In the genomic region with DNA sequence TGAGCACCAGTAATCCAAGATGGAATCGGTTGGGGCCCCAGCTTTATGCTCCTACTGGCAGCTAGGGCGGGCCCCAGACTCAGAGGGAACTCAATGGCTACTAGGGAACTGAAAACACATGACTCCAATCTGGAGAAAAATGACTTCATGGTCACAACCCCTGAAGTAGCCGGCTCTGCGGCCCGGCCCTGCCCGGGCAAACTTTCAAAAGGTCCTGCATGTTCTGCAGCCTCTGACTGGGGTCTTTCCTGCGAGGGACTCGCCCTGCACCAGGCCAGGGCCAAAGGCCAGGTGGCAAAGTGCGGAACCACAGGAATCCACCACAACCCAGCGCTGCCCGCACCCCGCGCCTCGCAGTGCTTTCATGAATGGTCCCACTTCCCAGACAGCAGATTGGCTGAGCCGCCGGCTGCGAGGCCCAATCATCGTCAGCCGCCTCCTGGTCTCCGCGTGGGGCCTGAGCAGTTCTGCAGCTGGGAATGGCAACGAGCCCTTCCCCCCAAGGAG, we compare ENCODE assay signal across 8 mouse cellular contexts.
DNase-seq lines count a peak whose midpoint lies in the region; ATAC-seq and TF ChIP-seq lines count a peak whose summit lies in the region.

No protein-coding gene starts in this region.

- WGBS in embryonic facial prominence, embryonic 12.5 days: under 1% methylated on average over 22 of the region's 22 CpGs
- WGBS in heart, adult 2 months: 1% methylated on average over 22 of the region's 22 CpGs
- 2% methylated on average over 22 of the region's 22 CpGs for WGBS in kidney, adult 2 months
- under 1% methylated on average over 22 of the region's 22 CpGs for whole genome bisulfite sequencing in limb, embryonic 10.5 days
- 2% methylated on average over 22 of the region's 22 CpGs for WGBS in midbrain, embryonic 10.5 days

- peak overlapping the region; percentile 72 for H3K27ac ChIP-seq in embryonic facial prominence, embryonic 12.5 days
- H3K27ac ChIP-seq in heart, adult 2 months: peak overlapping the region; percentile 71
- H3K27ac ChIP-seq in kidney, adult 2 months (ENCODE audit: insufficient read depth, low read depth, low read length): no peak overlapping the region
- peak overlapping the region; percentile 91 for H3K27ac ChIP-seq in limb, embryonic 10.5 days
- H3K27ac ChIP-seq in midbrain, embryonic 10.5 days (replicated peaks): peak overlapping the region; percentile 84

- H3K4me2 ChIP-seq in embryonic facial prominence, embryonic 12.5 days (replicated peaks): peak overlapping the region; percentile 52

- peak; percentile 94 for ATAC-seq in embryonic facial prominence, embryonic 12.5 days (ENCODE audit: insufficient number of reproducible peaks, insufficient read depth, low FRiP score, low TSS enrichment)
- ATAC-seq in inflammation-experienced regulatory T-cells, adult 6 months: no peak

- no peak for TF ChIP-seq POLR2A in heart, adult 2 months (IDR thresholded peaks at IDR 0.05; ENCODE audit: insufficient read depth, low read depth, low read length)
- TF ChIP-seq POLR2A in kidney, adult 2 months (IDR thresholded peaks at IDR 0.05; ENCODE audit: low read depth, low read length): no peak

- H3K4me3 ChIP-seq in embryonic facial prominence, embryonic 12.5 days: peak overlapping the region; percentile 26
- peak overlapping the region; percentile 34 for H3K4me3 ChIP-seq in heart, adult 2 months
- peak overlapping the region; percentile 33; the same call in 1 of the 2 replicates for H3K4me3 ChIP-seq in kidney, adult 2 months (ENCODE audit: insufficient read depth, low read depth, low read length)
- peak overlapping the region; percentile 43 for H3K4me3 ChIP-seq in limb, embryonic 10.5 days
- peak overlapping the region; percentile 48 for H3K4me3 ChIP-seq in midbrain, embryonic 10.5 days

- no peaks in the 10 kb centered on the region for H3K9me3 ChIP-seq in embryonic facial prominence, embryonic 12.5 days
- no peaks in the 10 kb centered on the region for H3K9me3 ChIP-seq in limb, embryonic 10.5 days (replicated peaks)
- H3K9me3 ChIP-seq in midbrain, embryonic 10.5 days (replicated peaks): no peaks in the 10 kb centered on the region

- H3K79me2 ChIP-seq in heart, adult 2 months (replicated peaks; ENCODE audit: control insufficient read depth, insufficient read depth, low read length): no peaks in the 10 kb centered on the region

- TF ChIP-seq EP300 in heart, adult 2 months (IDR thresholded peaks at IDR 0.05; ENCODE audit: insufficient read depth, low read depth, low read length): no peak; the same call in 1 of the 2 replicates

- peak; percentile 84 for DNase-seq in adrenal gland, postnatal 25 days
- peak; percentile 86 to 90 for DNase-seq in heart, adult 2 months
- DNase-seq in kidney, adult 2 months: peak; percentile 87
- peak; percentile 91 for DNase-seq in limb, embryonic 10.5 days (ENCODE audit: low spot score)
- peak; percentile 92 for DNase-seq in midbrain, embryonic 10.5 days (ENCODE audit: low spot score)
- DNase-seq in right cerebral cortex, postnatal 4 days: peak; percentile 75

- H3K36me3 ChIP-seq in embryonic facial prominence, embryonic 12.5 days: no peaks in the 10 kb centered on the region
- H3K36me3 ChIP-seq in heart, adult 2 months (ENCODE audit: control insufficient read depth, insufficient read depth, low read length): no peaks in the 10 kb centered on the region
- H3K36me3 ChIP-seq in kidney, adult 2 months (ENCODE audit: control insufficient read depth, insufficient read depth, low read length): no peaks in the 10 kb centered on the region
- H3K36me3 ChIP-seq in limb, embryonic 10.5 days: no peaks in the 10 kb centered on the region
- no peaks in the 10 kb centered on the region for H3K36me3 ChIP-seq in midbrain, embryonic 10.5 days

- peaks cover 18% of the 10 kb centered on the region for H3K4me1 ChIP-seq in embryonic facial prominence, embryonic 12.5 days
- peaks cover 9% of the 10 kb centered on the region for H3K4me1 ChIP-seq in heart, adult 2 months (ENCODE audit: control insufficient read depth, insufficient read depth, low read length)
- H3K4me1 ChIP-seq in kidney, adult 2 months (ENCODE audit: control insufficient read depth, insufficient read depth, low read length): no peaks in the 10 kb centered on the region
- H3K4me1 ChIP-seq in limb, embryonic 10.5 days: peaks cover 46% of the 10 kb centered on the region
- peaks cover 42% of the 10 kb centered on the region for H3K4me1 ChIP-seq in midbrain, embryonic 10.5 days

- intact Hi-C loops in heart, adult 2 months (cut with DNase I): loop anchor here (2.0 kb wide), 1 partner anchor 82 kb away; no protein-coding TSS in a partner anchor

- no peaks in the 10 kb centered on the region for H3K27me3 ChIP-seq in embryonic facial prominence, embryonic 12.5 days
- no peaks in the 10 kb centered on the region for H3K27me3 ChIP-seq in heart, adult 2 months (ENCODE audit: control insufficient read depth, insufficient read depth, low read length)
- H3K27me3 ChIP-seq in kidney, adult 2 months (replicated peaks; ENCODE audit: control insufficient read depth, insufficient read depth, low read length): no peaks in the 10 kb centered on the region
- H3K27me3 ChIP-seq in limb, embryonic 10.5 days (ENCODE audit: low read depth, poor library complexity, severe bottlenecking): no peaks in the 10 kb centered on the region
- peaks cover 24% of the 10 kb centered on the region for H3K27me3 ChIP-seq in midbrain, embryonic 10.5 days (ENCODE audit: low read depth, poor library complexity, severe bottlenecking)

- no peak overlapping the region for H3K9ac ChIP-seq in embryonic facial prominence, embryonic 12.5 days
- no peak overlapping the region for H3K9ac ChIP-seq in heart, adult 2 months (ENCODE audit: low read depth, low read length)

- TF ChIP-seq CTCF in heart, adult 2 months (IDR thresholded peaks at IDR 0.05): 0 out of 2 replicates have a peak, but pooled peaks have one; percentile 11
- TF ChIP-seq CTCF in kidney, adult 2 months (conservative IDR thresholded peaks at IDR 0.05; ENCODE audit: insufficient read depth, insufficient read length, low read depth, low read length): no peak
